Mouse (Mus musculus): ENCODE data around the gene Rab3d.

- TF ChIP-seq CTCF (conservative IDR thresholded peaks at IDR 0.05; ENCODE audit: insufficient read depth, insufficient read length, low read depth, low read length) (peak; percentile 40), POLR2A (IDR thresholded peaks at IDR 0.05; ENCODE audit: low read depth, low read length) (no peak)
Measured at GRCm38 (mm10) chr9:21951977-21952376, 34.0 kb upstream of the Rab3d start.
